Mouse (Mus musculus) cerebellum, adult 9-11 months (tissue): ENCODE measurements around the gene St3gal2.
A peak's percentile ranks its signal among the peaks of the same experiment; 100 is the strongest.
"Not testable (repeated sequence)": the region's sequence is repeated elsewhere in the genome, so short reads cannot be mapped to it uniquely, and the experiment has no call there.

Source experiments
- DNase-seq: peaks from one replicate; pipeline ENCODE4 v3.0.0; 2022

St3gal2 gene

GRCm38 (mm10) chr8:110919341-110920031 lies at the start of gene St3gal2:
TSS of gene St3gal2 (plus strand) at chr8:110919922.
- peak; percentile 97 for DNase-seq

GRCm38 (mm10) chr8:110870501-110870900 lies 49.2 kb upstream of the St3gal2 start:
- no peak for DNase-seq

GRCm38 (mm10) chr8:110877862-110878261 lies 41.9 kb upstream of the St3gal2 start:
- DNase-seq, result no peak

- DNase-seq, result peak; percentile 94
These were observed 37.9 kb upstream of the St3gal2 start for GRCm38 (mm10) chr8:110881741-110882310.

- peak; percentile 89 for DNase-seq
These were observed 35.9 kb upstream of the St3gal2 start for GRCm38 (mm10) chr8:110883824-110884223.

GRCm38 (mm10) chr8:110886634-110887033 lies 33.1 kb upstream of the St3gal2 start:
- DNase-seq, result no peak

GRCm38 (mm10) chr8:110887551-110887950 lies 32.2 kb upstream of the St3gal2 start:
- peak; percentile 75 for DNase-seq

GRCm38 (mm10) chr8:110888441-110888840 lies 31.3 kb upstream of the St3gal2 start:
- DNase-seq, result peak; percentile 93

- DNase-seq, result peak; percentile 90
These were observed 30.9 kb upstream of the St3gal2 start for GRCm38 (mm10) chr8:110888860-110889259.

GRCm38 (mm10) chr8:110889904-110890470 lies 29.7 kb upstream of the St3gal2 start:
- DNase-seq, result peak; percentile 58

- DNase-seq, result peak; percentile 58
These were observed 27.7 kb upstream of the St3gal2 start for GRCm38 (mm10) chr8:110892040-110892439.

GRCm38 (mm10) chr8:110892913-110893312 lies 26.8 kb upstream of the St3gal2 start:
- peak; percentile 91 for DNase-seq

- DNase-seq, result peak; percentile 47
These were observed 24.9 kb upstream of the St3gal2 start for GRCm38 (mm10) chr8:110894851-110895250.

- no peak for DNase-seq
These were observed 24.5 kb upstream of the St3gal2 start for GRCm38 (mm10) chr8:110895254-110895653.

- DNase-seq, result peak; percentile 29
These were observed 23.9 kb upstream of the St3gal2 start for GRCm38 (mm10) chr8:110895812-110896211.

GRCm38 (mm10) chr8:110897495-110897894 lies 22.2 kb upstream of the St3gal2 start:
- peak; percentile 16 for DNase-seq

GRCm38 (mm10) chr8:110901056-110901455 lies 18.7 kb upstream of the St3gal2 start:
- no peak for DNase-seq

- DNase-seq, result peak; percentile 84
These were observed 17.7 kb upstream of the St3gal2 start, which contains the start of gene Fuk for GRCm38 (mm10) chr8:110901839-110902578. TSS of gene Fuk (minus strand) at chr8:110902488.

GRCm38 (mm10) chr8:110902579-110902965 lies 17.1 kb upstream of the St3gal2 start:
- no peak for DNase-seq

- no peak for DNase-seq
These were observed 14.3 kb upstream of the St3gal2 start for GRCm38 (mm10) chr8:110905404-110905803.

- no peak for DNase-seq
These were observed 13.0 kb upstream of the St3gal2 start for GRCm38 (mm10) chr8:110906682-110907081.

- DNase-seq, result not testable (repeated sequence)
These were observed 9.9 kb upstream of the St3gal2 start for GRCm38 (mm10) chr8:110909850-110910249.
